Mouse (Mus musculus) CD4-positive, CD25-positive, alpha-beta regulatory T cell, adult 2 months (primary cell): ENCODE measurements around the gene Gm10037.
"Not testable (repeated sequence)": the region's sequence is repeated elsewhere in the genome, so short reads cannot be mapped to it uniquely, and the experiment has no call there.

Experiments
- DNase-seq: peaks from one replicate; pipeline ENCODE4 v3.0.0-alpha.2; 2012; ENCODE audit warnings: low read depth, low spot score

The Gm10037 gene

DNA sequence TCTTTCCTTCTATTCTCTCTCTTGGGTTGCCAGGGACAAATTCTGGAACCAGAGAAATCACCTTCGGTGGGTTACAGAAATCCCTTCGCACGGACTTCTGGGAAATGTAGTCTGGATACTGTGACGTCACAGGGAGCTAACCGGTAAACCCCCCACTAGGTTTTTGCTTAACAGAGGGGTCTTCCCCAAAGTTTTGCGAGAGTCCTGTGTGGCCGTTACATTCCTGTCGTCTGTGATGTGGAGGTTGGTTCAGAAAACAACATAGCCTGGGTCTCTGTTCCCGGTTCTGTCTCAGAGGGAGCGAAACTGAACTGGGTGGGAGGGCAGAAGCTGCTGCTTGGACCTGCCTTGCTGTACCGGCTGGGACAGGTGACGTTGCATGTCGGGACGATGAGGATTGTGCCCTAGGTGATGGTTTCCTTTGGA lies at the start of gene Gm10037:
TSS of gene Gm10037 (plus strand) at position 196 of the 426 bp plus-strand sequence.
- DNase-seq = peak; percentile 74

DNA sequence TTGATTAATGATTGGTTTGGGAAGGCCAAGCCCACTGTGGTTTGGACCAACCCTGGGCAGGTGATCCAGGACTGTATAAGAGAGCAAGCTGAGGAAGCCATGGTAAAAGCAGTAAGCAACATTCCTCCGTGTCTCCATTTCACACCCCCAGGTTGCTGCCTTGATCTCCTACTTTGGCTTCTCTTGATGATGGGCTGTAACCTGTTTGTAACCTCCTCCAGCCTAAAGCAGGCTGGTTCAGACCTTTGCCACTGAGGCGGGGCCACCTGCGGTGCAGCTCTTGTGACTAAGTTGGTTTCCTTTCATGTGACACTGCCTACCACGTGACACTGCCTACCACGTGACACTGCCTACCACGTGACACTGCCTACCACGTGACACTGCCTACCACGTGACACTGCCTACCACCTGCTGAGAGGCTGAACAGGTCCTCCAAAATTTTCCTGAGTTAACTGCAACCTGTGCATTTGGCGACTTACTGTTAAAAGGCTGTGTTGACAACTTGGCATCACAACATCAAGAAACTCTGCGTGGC lies 38.9 kb upstream of the Gm10037 start:
- DNase-seq = no peak

DNA sequence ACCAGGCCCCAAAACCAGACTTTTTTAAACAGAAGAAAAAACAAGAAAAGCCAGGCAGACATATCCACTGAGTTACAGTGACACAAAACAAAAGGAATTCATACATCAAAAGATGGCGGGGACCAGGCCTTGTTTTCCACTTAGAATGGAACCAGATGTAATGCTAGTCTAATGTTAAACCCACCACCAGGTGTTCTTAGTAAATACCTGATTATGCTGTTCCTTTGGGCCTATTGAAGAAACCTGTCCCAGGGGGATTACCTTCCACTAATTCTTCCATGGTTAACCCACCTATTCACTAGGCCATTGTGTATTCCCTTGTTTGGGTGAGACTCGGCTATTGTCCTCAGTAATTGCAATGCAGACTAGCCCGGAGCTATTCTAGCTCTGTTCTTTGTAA lies 32.3 kb upstream of the Gm10037 start:
- DNase-seq = no peak

DNA sequence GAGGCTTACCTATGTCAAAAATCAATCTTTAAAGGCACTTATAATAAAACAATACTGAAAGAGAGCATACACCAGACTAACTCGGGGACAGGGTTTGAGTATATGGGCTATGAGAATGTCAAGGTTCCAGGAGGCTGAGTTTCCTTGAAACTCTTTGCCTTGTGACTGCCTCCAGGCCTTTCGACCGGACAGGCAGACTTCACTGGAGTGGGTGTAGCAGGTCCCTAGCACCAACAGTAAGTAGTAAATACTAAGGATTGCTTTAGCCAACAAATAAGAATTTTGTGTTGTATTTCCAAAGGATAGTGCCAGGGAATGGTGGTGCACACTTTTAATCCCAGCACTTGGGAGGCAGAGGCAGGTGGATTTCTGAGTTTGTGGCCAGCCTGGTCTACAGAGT lies 31.8 kb upstream of the Gm10037 start:
- DNase-seq = not testable (repeated sequence)

DNA sequence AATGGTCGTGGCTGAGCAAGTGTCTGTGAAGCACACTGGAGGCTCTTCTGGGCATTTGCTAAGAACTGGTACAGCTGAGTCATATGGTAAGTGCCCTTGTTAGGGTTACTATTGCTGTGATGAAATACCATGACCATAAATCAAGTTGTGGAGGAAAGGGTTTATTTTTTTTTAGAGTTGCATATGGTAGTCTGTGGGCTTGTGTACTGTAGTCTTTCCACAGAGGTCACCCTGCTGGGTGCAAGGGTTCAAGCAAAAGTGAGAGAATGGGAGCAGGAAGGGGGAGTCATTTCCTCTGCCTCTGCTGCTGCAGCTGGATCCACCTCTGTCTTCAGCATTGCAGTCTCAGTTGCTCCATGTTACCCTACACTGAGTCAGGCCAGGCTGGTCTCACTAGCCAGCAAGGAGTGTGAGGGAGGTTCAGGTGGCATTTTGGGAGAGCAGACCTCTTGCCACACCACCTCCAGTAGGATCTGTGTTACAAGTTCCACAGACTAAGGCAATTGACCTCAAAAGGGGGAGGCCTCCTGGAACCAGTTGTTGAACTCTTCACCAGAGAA lies 19.2 kb upstream of the Gm10037 start:
- DNase-seq = no peak

DNA sequence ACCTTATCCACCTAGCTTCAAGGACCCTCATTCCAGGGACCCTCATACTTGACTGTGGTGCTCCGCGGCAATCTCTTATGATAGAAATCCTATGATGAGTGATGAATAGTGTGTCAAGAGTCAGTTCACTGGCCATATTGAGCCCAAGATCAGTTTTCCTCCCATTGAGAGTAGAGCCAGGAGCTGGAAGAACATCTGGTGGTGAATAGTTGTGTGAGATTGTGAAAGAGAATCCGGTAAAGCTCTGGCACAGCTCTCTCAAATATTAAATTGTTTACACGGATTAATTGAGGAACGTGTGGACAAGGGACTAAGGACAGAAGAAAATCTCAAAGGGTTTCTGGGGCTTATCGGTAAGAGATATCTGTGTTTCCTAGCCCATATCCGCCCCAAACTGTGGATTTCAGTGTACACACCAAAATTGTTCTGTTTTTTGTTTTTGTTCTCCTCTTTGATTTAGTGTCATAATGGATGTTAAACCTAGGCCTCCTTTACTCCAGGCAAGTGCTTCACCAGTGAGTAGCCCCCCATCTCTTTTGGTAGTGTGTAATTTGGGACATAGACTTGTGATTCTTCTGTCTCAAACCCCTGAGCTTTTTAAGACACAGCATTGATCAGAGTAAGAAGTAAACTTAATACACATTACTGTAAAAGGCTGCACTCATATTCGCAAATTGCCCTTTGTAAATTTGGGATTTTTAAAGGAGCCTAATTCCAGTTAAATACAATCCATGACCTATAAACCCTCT lies 17.8 kb upstream of the Gm10037 start:
- no peak for DNase-seq

DNA sequence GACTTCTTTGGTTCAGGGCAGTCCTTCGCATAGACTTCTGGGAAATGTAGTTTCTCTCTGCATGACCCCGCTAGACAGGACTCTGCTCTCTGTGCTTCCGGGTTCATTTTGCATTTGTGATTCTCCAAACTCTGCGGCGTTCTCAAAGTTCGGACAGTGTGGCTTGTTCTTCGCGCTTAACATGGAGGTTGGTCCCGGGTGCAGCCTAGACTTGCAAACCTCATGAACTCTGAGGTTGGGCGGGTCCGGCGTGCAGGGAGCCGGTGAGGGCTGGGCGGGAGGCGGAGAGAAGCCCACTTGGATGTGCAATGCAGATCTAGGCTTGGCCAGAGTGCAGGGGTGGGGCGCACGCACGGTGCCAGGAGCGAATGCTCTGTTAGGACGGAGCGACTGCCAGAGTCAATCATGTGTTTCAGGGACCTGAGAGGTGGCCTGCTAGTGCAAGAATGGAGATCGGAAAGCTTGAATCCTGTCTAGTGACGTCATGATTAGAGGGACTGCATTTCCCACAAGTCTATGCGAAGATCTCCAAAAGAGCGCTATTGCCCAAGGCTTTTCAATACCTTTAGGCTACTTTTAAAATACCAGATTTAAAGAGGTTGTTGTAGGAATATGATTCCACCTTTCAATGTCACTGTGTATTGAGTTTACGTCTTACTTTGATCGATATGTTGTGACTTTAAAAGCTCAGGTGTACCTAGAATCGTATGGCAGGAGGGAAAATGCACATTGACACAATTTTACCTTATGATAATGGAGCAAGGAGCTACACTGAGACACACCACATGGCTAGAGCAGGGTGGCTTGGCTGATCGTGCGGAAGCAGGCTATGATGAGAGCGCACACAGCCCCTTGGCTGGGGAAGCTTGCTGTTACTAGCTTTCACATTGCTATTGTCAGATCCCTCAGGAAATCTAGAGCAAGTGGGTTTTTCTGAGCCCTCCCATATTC lies 16.9 kb upstream of the Gm10037 start, which contains the start of gene Zfp273:
TSS of gene Zfp273 (plus strand) at position 31 of the 951 bp plus-strand sequence.
- peak; percentile 87 for DNase-seq

DNA sequence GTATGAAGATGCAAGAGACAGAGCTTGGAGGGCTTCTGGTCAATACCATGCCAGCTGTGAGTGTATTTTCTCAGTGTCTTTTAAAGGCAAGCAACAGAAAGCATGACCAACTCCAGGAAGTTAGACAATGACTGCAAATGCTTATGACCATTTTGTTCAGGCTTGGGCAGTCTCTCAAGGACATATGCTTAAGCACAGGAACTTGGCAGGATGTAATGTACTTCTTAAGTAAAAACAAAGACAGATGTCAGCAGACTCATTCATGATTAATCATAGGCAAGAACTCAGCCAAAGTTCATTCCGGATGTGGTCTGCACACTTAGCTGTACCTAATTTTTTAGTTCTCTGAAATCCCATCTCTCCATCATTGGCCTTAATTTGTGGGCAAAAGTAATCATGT lies 12.3 kb upstream of the Gm10037 start:
- no peak for DNase-seq

DNA sequence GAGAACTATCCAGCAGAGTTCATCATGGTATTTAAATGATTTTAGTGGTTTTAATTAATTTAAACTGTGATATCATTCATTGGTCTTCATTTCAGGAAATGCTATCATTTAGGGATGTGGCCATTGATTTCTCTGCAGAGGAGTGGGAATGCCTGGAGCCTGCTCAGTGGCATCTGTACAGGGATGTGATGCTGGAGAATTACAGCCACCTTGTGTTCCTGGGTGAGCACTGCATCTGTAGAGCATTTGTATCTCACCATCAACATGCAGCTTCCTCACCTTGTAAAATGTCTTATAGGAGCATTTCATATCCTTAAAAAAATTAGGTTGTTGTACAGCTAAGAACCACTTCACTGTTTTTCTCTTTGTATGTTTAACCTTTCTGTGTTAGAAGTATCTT lies 2.2 kb downstream of the Gm10037 start:
- not testable (repeated sequence) for DNase-seq

DNA sequence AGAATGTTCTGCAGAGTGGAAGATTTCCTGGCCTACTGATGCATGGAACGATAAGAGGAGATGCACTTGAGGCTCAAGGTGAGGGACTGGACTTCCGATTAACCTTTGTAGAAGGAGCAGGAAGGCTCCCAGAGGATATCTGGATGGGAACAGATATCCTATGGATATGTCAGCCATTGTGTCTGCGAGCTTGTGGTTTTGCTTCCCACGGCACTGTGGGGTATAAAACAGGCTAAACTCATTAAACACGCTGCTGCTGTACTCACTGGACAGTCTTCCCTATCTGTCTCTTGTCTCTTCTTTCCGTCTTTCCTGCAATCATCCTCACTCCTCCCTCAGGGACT lies 12.8 kb downstream of the Gm10037 start:
- no peak for DNase-seq

DNA sequence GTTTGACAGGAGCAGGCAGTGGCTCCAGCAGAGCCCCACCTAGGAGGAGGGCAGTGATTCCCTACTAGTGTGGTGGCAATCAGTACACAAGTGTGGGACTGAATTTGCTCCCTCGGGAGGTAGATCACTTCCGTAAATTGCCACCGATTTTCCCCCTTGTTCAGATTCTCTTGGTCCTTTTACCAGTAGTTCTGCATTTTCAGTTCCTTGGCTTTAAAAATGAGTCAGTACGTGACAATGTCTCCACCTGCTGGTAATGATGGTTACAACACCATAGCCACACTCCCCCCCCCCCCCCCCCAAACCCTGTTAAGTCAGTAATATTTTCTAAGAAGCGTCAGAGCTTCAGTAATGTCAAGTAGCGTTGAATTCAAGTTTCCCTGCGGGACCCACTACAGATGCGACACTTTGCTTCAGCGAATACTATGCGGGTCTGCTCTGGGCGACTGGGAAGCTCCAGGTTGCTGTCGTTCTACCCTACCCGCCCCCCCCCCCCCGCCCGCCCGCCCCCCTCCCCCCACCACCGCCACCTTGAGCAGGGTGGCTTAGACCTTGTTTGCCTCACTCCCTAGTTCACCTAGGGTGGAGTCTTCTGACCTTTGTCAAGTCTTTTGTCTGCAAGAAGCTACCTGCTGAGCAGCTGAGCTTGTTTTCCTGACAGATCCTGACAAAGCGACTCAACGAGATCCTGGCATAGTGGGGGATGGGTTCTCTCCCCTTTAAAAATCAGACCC lies 13.4 kb downstream of the Gm10037 start:
- DNase-seq = peak; percentile 81

DNA sequence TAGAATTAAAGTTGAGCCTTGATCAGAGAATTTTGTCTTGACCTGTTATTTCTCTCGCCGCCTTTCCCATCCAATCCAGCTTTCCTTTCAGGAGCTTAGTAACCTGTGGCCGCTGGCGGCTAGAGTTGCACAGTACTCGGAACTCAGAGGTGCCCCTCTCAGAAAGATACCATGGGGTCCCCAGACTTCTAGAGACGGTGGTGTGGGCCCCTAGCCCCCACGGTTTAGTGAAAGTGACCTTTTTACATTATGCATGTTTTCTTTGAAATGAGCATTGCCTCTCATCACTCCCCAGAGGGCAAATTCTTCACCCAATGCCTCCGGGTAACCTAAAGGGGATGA lies 13.9 kb downstream of the Gm10037 start:
- no peak for DNase-seq

DNA sequence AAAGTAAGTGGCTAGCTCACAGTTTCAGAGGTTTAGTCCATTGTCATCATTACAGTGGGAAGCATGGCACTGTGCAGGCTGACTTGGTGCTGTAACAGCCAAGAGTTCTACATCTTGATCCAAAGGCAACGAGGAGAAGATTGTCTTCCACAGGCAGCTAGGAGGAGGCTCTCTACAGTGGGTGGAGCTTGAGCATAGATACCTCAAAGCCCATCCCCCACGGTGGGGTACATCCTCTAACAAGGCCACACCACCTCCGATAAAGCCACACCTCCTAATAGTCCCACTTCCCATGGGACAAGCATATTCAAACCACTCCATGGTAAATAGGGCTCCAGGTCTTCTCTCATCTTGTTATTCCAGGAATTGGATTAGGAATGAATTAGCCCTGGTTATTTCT lies 19.5 kb downstream of the Gm10037 start:
- DNase-seq = no peak

DNA sequence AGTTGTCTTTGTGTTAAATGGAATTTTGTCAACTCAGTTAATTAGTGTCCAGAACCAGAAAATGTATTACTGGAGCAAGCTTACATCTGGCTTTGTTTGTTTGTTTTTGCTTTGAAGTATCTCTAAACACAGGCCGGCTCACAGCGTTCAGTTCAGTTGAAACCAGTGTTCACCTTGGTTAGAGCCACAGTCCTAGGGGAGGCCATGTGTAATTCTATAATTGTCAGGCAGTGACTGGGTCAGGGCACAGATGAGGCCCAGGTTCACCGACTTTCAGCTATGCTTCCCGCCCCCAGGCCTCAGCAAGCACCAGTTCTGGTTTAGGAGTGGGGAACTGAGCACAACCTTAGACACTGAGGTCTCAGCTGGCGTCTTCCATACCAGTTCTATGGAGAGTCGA lies 22.2 kb downstream of the Gm10037 start:
- DNase-seq = no peak

DNA sequence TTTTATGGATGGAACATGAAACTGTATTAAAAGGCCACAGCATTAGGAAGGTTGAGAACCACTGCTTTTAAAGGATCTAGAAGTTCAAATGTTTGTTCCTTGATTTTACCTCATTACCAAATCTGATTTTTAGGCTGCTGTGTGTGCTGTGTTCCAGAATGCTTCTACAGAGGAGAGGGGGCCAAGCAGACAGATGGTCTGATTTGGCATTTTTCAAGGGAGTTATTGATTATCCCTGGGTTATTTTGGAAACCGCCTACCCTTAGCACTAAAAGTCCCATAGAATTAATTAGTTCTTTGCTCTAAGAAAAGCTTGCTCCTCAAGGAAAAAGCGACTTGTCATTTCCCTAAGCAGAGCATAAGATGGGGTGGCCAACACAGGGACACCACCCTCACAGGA lies 23.1 kb downstream of the Gm10037 start:
- DNase-seq = no peak

DNA sequence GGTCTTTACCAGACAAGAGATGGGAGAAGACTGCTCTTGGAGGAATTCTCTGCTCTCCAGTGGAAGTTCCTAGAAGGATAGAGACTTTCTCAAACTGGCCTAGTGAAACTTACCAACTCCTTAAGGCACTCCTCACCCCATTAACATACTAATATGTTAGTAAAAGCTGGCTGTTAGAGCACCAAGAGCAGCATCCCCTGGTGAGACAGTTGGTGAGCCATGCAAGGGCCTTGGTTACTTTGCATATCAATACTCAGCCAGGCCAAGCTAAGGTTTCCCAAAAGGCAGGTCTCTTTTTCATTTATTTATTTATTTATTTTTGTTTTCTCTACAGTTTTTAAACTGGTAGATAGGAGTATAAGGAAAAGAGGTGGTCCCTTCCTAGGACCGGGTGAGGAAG lies 26.4 kb downstream of the Gm10037 start:
- DNase-seq = no peak

DNA sequence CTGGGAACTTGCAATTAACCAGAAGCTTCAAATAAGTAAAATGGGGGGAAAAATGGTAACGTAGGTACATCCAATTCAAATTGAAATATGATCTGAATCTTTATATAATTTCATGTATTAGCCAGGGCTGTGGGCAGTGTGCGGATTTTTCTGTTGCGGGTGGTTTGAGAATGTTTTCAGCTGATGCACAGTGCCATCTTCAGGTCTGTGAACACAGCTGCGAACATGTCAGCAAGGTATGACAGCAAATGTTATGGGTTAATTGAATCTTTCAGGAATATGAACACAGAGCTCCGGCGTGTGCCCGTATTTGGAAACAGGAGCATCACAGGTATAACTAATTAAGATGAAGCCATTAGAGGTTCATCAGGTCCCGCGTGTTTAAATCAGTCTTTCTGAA lies 31.6 kb downstream of the Gm10037 start:
- DNase-seq = no peak

DNA sequence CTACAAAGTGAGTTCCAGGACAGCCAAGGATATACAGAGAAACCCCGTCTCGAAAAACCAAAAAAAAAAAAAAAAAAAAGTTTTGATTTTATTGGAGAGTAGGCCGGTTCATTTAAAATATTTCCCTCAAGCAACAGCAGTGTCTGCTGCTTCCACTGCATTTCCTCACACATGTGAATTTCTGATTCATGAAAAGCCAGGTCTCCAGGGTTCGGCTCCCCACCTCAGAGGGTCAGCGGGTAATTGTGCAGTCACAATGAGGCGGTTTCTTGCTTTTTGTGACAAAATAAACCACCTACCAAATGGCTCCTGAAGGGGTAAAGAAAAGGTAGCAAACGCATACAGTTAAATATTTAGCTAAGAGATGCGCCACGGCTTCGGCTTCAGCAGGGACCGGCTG lies 32.1 kb downstream of the Gm10037 start, which contains the start of gene BC048507:
TSS of gene BC048507 (plus strand) at position 301 of the 400 bp plus-strand sequence.
- DNase-seq = no peak

DNA sequence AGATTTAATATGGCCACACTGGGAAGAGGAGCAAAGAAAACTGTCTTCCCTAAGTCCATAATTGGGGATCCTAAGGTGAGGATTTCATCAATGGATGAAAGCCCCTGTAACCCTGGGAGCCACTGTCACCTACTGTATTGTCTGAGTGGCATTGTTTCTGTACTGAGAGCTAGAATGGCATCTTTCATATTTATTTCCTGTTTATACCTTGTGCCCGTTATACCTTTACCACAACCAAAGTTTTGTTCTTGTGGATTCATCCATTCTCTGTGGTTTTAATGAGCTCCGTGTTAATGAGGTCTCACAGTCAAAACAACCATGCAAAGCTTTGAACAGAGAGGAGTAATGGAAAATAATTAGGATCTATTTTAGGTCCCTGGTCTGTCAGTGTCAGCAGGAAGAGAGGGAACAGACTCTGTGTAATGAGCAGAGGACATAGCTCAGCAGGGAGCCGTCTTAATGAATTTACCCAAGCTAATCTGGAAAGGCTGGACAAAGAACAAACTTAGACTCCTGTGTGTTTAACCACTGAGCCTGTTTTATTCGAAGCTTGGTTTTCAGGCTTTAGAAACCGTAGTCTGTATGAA lies 34.0 kb downstream of the Gm10037 start:
- no peak for DNase-seq

DNA sequence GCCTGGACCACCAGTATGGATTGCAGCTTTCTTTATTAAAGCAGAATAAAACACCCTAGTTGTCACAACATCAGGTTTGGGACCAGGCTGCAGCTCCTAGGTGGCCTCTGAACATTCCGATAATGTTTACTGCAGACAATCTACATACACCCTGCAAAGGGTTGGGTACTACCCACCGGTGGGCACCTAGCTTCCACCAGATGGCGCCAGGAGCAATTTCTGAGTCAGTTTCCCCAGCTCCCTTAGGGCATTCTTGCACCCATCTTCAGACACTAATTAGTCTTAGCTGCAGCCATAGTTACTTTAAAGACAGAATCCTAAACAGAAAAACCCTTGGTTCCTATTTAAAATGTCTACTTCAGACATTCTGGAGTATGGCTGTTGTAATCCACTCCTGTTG lies 37.0 kb downstream of the Gm10037 start:
- peak; percentile 21 for DNase-seq

DNA sequence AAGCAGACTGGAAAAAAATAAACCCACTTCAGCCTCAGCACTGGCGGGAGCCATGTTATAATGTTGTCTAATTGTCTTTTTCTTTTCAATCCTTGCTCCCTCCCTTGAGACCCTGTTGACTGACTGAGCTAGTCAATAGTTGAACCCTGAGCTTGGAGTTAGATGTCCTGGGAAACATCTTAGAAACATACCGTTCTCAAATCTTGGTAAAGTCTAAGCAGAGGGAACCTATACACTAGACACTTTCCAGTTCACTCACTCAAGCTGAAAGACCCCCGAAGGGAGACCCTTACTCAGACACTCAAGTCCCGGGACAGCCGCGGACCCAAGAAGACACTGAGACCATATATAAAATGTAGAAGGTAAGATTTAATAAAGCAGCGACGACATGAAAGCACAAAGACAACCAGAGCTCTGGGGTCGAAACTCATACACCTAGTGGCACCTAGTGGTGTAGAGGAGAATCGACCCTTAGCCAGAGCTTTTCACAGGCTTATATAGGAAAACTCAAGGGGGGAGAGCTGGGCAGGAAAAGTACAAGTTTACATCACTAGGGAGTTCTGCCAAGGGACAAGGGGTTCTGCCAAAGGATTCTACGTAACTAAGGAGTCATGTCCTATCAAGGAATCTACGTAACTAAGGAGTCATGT lies 45.3 kb downstream of the Gm10037 start:
- not testable (repeated sequence) for DNase-seq
